Mouse (Mus musculus) heart, adult 2 months (tissue): ENCODE data around the gene Slc12a8. TPM values are rescaled to one million over a fixed set of nuclear protein-coding genes. Genes with fewer than 3 reads are reported as not detected.

ENCODE experiments used
- DNase-seq, 2 experiments: peaks; one replicate each; pipeline ENCODE4 v3.0.0; 2021
- H3K27ac ChIP-seq: fragments of 200-600 bp; 2 replicates; pipeline ENCODE4 v1.8.1; 2022
- H3K27me3 ChIP-seq: fragments of 200-500 bp; 2 replicates; pipeline ENCODE4 v1.6.1; 2012; ENCODE audit warnings: mild to moderate bottlenecking, low read length, inconsistent platforms, mixed read lengths; ENCODE audit not compliant: control insufficient read depth, insufficient read depth
- H3K36me3 ChIP-seq: fragments of 200-500 bp; 2 replicates; pipeline ENCODE4 v1.6.1; 2012; ENCODE audit warnings: low read length, inconsistent platforms; ENCODE audit not compliant: control insufficient read depth, insufficient read depth
- H3K4me1 ChIP-seq: fragments of 200-500 bp; 2 replicates; pipeline ENCODE4 v1.6.1; 2011; ENCODE audit warnings: low read length; ENCODE audit not compliant: control insufficient read depth, insufficient read depth
- H3K4me3 ChIP-seq: fragments of 200-600 bp; 2 replicates; pipeline ENCODE4 v1.8.1; 2022
- H3K79me2 ChIP-seq: fragments of 200-500 bp; replicated peaks from 2 replicates; pipeline ENCODE4 v1.6.1; 2012; ENCODE audit warnings: mild to moderate bottlenecking, inconsistent platforms, low read length, moderate library complexity, mixed read lengths; ENCODE audit not compliant: control insufficient read depth, insufficient read depth
- H3K9ac ChIP-seq: fragments of 200-500 bp; 2 replicates; pipeline ENCODE4 v1.6.1; 2012; ENCODE audit warnings: low read depth, mild to moderate bottlenecking, control low read depth, inconsistent platforms, low read length, mixed read lengths
- CTCF ChIP-seq: fragments of 200-600 bp; IDR thresholded peaks from 2 replicates; pipeline ENCODE4 v1.8.1; 2022; ENCODE audit warnings: antibody characterized with exemption, mild to moderate bottlenecking, moderate library complexity
- EP300 ChIP-seq: fragments of 200-500 bp; IDR thresholded peaks from 2 replicates; pipeline ENCODE4 v1.6.1; 2011; ENCODE audit warnings: low read depth, low read length, control low read depth; ENCODE audit not compliant: insufficient read depth
- POLR2A ChIP-seq: fragments of 200-500 bp; IDR thresholded peaks from 2 replicates; pipeline ENCODE4 v1.6.1; 2011; ENCODE audit warnings: mild to moderate bottlenecking, low read depth, low read length, control low read depth; ENCODE audit not compliant: insufficient read depth
- WGBS: fragments of 180-500 bp; shearing (Covaris S2); methylation state at CpG from one replicate; pipeline ENCODE4 v1.1.7; 2018; 5-methylcytosine and 5-hydroxymethylcytosine counted together
- intact Hi-C: fragments of 180-260 bp; cut with DNase I; formaldehyde crosslinking; loops from one replicate; pipeline ENCODE4 v1.15.1; 2025
- polyA plus RNA-seq: library from polyadenylated mRNA; depleted of rRNA; stranded (reverse); fragments of >200 nt; gene quantifications from 2 replicates; pipeline ENCODE4 v1.2.3, GENCODE M21; 2012
- total RNA-seq, 2 experiments: library from RNA; stranded (reverse); gene quantifications; 2 replicates each; pipeline ENCODE4 v1.2.3; 2021

Slc12a8 gene
- total and polyA plus RNA-seq, 3 experiments: 0.31 to 0.66 (median 0.45) TPM

- 97% methylated on average over 10 of the region's 10 CpGs for WGBS
- H3K9ac ChIP-seq: no peak overlapping the region
- intact Hi-C loops: no loop called here
Observed at GRCm38 (mm10) chr16:33662841-33663240, 145.7 kb downstream of the Slc12a8 start.

GRCm38 (mm10) chr16:33666226-33666625, 149.1 kb downstream of the Slc12a8 start:
- no peak for TF ChIP-seq EP300
- TF ChIP-seq CTCF: no peak
- no peak for TF ChIP-seq POLR2A
- intact Hi-C loops: no loop called here
- DNase-seq: no peak

More at GRCm38 (mm10) chr16:33662841-33663240, 145.7 kb downstream of the Slc12a8 start:
- no peaks in the 10 kb centered on the region for H3K79me2 ChIP-seq
- no peak overlapping the region for H3K27ac ChIP-seq
- no peak overlapping the region for H3K4me3 ChIP-seq
- no peak for DNase-seq
- H3K4me1 ChIP-seq: peaks cover 5% of the 10 kb centered on the region
- TF ChIP-seq EP300: no peak
- no peaks in the 10 kb centered on the region for H3K36me3 ChIP-seq
- no peaks in the 10 kb centered on the region for H3K27me3 ChIP-seq

GRCm38 (mm10) chr16:33666985-33667538, 149.9 kb downstream of the Slc12a8 start:
- intact Hi-C loops: no loop called here
- Histone ChIP-seq H3K9ac (no peak overlapping the region), H3K4me1 (peaks cover 8% of the 10 kb centered on the region), H3K27ac (no peak overlapping the region), H3K79me2 (no peaks in the 10 kb centered on the region), H3K27me3 (no peaks in the 10 kb centered on the region), H3K36me3 (no peaks in the 10 kb centered on the region), H3K4me3 (no peak overlapping the region)
- WGBS: 88% methylated on average over 4 of the region's 4 CpGs
- TF ChIP-seq EP300 (no peak), POLR2A (no peak), CTCF (no peak)
- DNase-seq: no peak

More at GRCm38 (mm10) chr16:33666226-33666625, 149.1 kb downstream of the Slc12a8 start:
- peaks cover 8% of the 10 kb centered on the region for H3K4me1 ChIP-seq
- no peaks in the 10 kb centered on the region for H3K36me3 ChIP-seq
- H3K9ac ChIP-seq: no peak overlapping the region
- no peaks in the 10 kb centered on the region for H3K27me3 ChIP-seq
- no peak overlapping the region for H3K4me3 ChIP-seq
- no peak overlapping the region for H3K27ac ChIP-seq
- 81% methylated on average over 6 of the region's 6 CpGs for WGBS
- no peaks in the 10 kb centered on the region for H3K79me2 ChIP-seq

- Histone ChIP-seq H3K36me3 (no peaks in the 10 kb centered on the region), H3K27ac (no peak overlapping the region), H3K79me2 (no peaks in the 10 kb centered on the region), H3K9ac (no peak overlapping the region), H3K4me3 (no peak overlapping the region), H3K27me3 (no peaks in the 10 kb centered on the region), H3K4me1 (peaks cover 10% of the 10 kb centered on the region)
- DNase-seq: no peak
- TF ChIP-seq EP300 (no peak), CTCF (no peak), POLR2A (no peak)
- intact Hi-C loops: no loop called here
- 82% methylated on average over 2 of the region's 2 CpGs for WGBS
Observed at GRCm38 (mm10) chr16:33668448-33668847, 151.3 kb downstream of the Slc12a8 start.

- H3K4me3 ChIP-seq: no peak overlapping the region
- DNase-seq: no peak
- no peaks in the 10 kb centered on the region for H3K27me3 ChIP-seq
- 84% methylated on average over 1 of the region's 1 CpGs for WGBS
- no peak overlapping the region for H3K27ac ChIP-seq
- intact Hi-C loops: no loop called here
- H3K4me1 ChIP-seq: peaks cover 12% of the 10 kb centered on the region
- TF ChIP-seq EP300: no peak
- TF ChIP-seq POLR2A: no peak
- TF ChIP-seq CTCF: no peak
- no peaks in the 10 kb centered on the region for H3K79me2 ChIP-seq
- no peak overlapping the region for H3K9ac ChIP-seq
- H3K36me3 ChIP-seq: no peaks in the 10 kb centered on the region
Observed at GRCm38 (mm10) chr16:33669072-33669471, 151.9 kb downstream of the Slc12a8 start.

GRCm38 (mm10) chr16:33670340-33670739, 153.2 kb downstream of the Slc12a8 start:
- H3K9ac ChIP-seq: peak overlapping the region; percentile 31; the same call in 1 of the 2 replicates
- WGBS: 53% methylated on average over 3 of the region's 3 CpGs
- no peaks in the 10 kb centered on the region for H3K79me2 ChIP-seq
- peak overlapping the region; percentile 40 for H3K27ac ChIP-seq
- peak; percentile 31 to 57 for DNase-seq
- H3K4me3 ChIP-seq: no peak overlapping the region
- H3K4me1 ChIP-seq: peaks cover 15% of the 10 kb centered on the region
- no peaks in the 10 kb centered on the region for H3K27me3 ChIP-seq
- TF ChIP-seq POLR2A: no peak
- TF ChIP-seq EP300: 0 out of 2 replicates have a peak, but pooled peaks have one; percentile 47
- TF ChIP-seq CTCF: no peak
- intact Hi-C loops: no loop called here
- H3K36me3 ChIP-seq: no peaks in the 10 kb centered on the region
